Mouse (Mus musculus) embryonic facial prominence, embryonic 13.5 days (tissue): ENCODE measurements at regions not wholly inside any gene's neighbourhood (a gene's known extent, or its start where the extent isn't known, plus 50 kb on each side); places are given as distances from the start of the nearest gene placed in this dataset.

Experiments
- ATAC-seq: fragments of 200-750 bp; cut with Nextera tagmentation; 2 replicates; pipeline ENCODE4 v1.8.0; 2017; ENCODE audit warnings: low read depth; ENCODE audit not compliant: insufficient number of reproducible peaks, insufficient read depth, low FRiP score, low TSS enrichment
- H3K27ac ChIP-seq: fragments of 300-500 bp; sonication (generic); 2 replicates; pipeline ENCODE4 v1.5.1; 2015; ENCODE audit warnings: moderate library complexity, mild to moderate bottlenecking, inconsistent platforms
- H3K27me3 ChIP-seq: fragments of 300-500 bp; sonication (generic); 2 replicates; pipeline ENCODE4 v1.6.1; 2015; ENCODE audit warnings: mild to moderate bottlenecking, inconsistent platforms
- H3K36me3 ChIP-seq: fragments of 300-500 bp; sonication (generic); 2 replicates; pipeline ENCODE4 v1.6.1; 2015; ENCODE audit warnings: mild to moderate bottlenecking, inconsistent platforms
- H3K4me1 ChIP-seq: fragments of 300-500 bp; sonication (generic); 2 replicates; pipeline ENCODE4 v1.6.1; 2015; ENCODE audit warnings: inconsistent platforms
- H3K4me2 ChIP-seq: fragments of 300-500 bp; sonication (generic); 2 replicates; pipeline ENCODE4 v1.6.1; 2015; ENCODE audit warnings: moderate library complexity, mild to moderate bottlenecking, inconsistent platforms
- H3K4me3 ChIP-seq: fragments of 300-500 bp; sonication (generic); 2 replicates; pipeline ENCODE4 v1.5.1; 2015; ENCODE audit warnings: mild to moderate bottlenecking, inconsistent platforms
- H3K9ac ChIP-seq: fragments of 300-500 bp; sonication (generic); 2 replicates; pipeline ENCODE4 v1.6.1; 2015; ENCODE audit warnings: mild to moderate bottlenecking, inconsistent platforms
- H3K9me3 ChIP-seq: fragments of 300-500 bp; sonication (generic); 2 replicates; pipeline ENCODE4 v1.6.1; 2016; ENCODE audit warnings: inconsistent platforms
- WGBS: fragments of 180-500 bp; shearing (Covaris S2); methylation state at CpG from one replicate; pipeline ENCODE4 v1.1.7; 2015; ENCODE audit warnings: mixed read lengths; 5-methylcytosine and 5-hydroxymethylcytosine counted together

- no peaks in the 10 kb centered on the region for H3K36me3 ChIP-seq
- H3K9ac ChIP-seq = no peak overlapping the region
- H3K4me3 ChIP-seq = no peak overlapping the region
- H3K4me2 ChIP-seq = no peak overlapping the region
- H3K27me3 ChIP-seq = no peaks in the 10 kb centered on the region
- H3K9me3 ChIP-seq = no peaks in the 10 kb centered on the region
- H3K27ac ChIP-seq = no peak overlapping the region
- H3K4me1 ChIP-seq = no peaks in the 10 kb centered on the region
- 93% methylated on average over 13 of the region's 13 CpGs for WGBS
- ATAC-seq = no peak
Measured at GRCm38 (mm10) chr4:54282934-54283333, 457.1 kb downstream of the Tmem38b start.

DNA sequence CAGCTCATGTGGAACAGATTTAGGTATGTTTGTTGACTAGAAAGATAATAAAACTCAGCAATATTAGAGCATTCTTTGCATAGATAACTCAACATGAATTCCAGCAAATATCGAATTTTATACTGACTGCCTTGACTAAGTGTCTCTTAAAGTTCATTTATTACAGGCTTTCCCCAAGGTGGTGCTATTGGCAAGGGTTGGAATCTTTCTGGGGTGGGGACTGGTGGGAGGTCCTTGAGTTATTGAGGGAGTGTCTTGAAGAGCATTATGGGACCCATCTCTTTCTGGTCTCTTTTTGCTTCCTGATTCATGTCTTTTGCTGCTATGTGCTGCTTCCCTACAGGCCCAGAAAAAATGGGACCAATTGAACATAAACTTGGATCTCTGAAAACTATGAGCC, 488.0 kb downstream of the Tmem38b start:
- H3K4me2 ChIP-seq = no peak overlapping the region
- no peaks in the 10 kb centered on the region for H3K4me1 ChIP-seq
- no peaks in the 10 kb centered on the region for H3K9me3 ChIP-seq
- no peak for ATAC-seq
- H3K36me3 ChIP-seq = no peaks in the 10 kb centered on the region
- WGBS = 71% methylated on average over 1 of the region's 1 CpGs
- no peaks in the 10 kb centered on the region for H3K27me3 ChIP-seq
- H3K27ac ChIP-seq = no peak overlapping the region
- no peak overlapping the region for H3K4me3 ChIP-seq
- H3K9ac ChIP-seq = no peak overlapping the region

- H3K27me3 ChIP-seq = no peaks in the 10 kb centered on the region
- H3K27ac ChIP-seq = peak overlapping the region; percentile 17
- WGBS = 12% methylated on average over 5 of the region's 5 CpGs
- no peak overlapping the region for H3K9ac ChIP-seq
- H3K4me2 ChIP-seq = peak overlapping the region; percentile 15
- no peaks in the 10 kb centered on the region for H3K9me3 ChIP-seq
- H3K4me3 ChIP-seq = no peak overlapping the region
- no peak for ATAC-seq
- no peaks in the 10 kb centered on the region for H3K36me3 ChIP-seq
- peaks cover 23% of the 10 kb centered on the region for H3K4me1 ChIP-seq
Measured at GRCm38 (mm10) chr4:54324851-54325250, 499.0 kb downstream of the Tmem38b start.

- 51% methylated on average over 5 of the region's 5 CpGs for WGBS
Measured at GRCm38 (mm10) chr4:54328273-54328672, 502.4 kb downstream of the Tmem38b start.

DNA sequence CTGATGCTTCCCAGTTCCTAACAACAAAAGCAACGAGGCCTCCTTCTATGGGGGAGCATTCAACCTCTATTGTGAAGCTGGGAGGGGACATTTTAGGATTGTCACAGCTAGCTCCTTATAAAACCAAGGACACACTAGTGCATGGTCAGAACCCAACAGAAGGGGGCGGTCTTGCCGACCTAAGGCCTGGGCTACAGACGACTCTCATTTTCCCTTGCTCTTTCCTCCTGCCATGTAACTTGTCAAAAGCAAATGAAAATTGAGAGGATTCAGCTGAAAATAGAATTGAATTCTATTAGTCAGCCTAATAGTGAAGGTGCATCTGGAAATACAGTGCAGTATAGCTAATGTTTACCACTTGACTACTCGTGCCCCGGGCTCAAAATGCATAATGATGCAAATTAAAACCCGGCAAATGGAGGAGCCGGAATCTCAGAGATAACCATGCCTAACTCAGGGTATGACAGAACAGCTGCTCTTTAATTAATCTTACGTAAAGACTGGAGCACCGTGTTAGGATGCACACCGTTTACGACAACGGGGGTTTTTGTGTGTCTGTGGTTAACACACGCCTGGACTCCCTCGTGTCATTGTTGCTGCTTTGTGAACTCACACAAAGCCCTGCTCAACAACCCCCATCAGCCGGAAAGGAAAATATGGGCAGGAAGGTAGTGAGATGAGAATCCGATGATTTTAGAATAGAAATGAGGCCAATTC, 503.0 kb downstream of the Tmem38b start:
- Histone ChIP-seq H3K4me2 (no peak overlapping the region; the same call in 1 of the 2 replicates), H3K9ac (no peak overlapping the region), H3K4me1 (peaks cover 51% of the 10 kb centered on the region), H3K4me3 (no peak overlapping the region), H3K27ac (peak overlapping the region; percentile 44; the same call in 1 of the 2 replicates), H3K36me3 (no peaks in the 10 kb centered on the region), H3K27me3 (no peaks in the 10 kb centered on the region), H3K9me3 (no peaks in the 10 kb centered on the region)
- ATAC-seq = no peak
- 61% methylated on average over 17 of the region's 17 CpGs for WGBS

More at GRCm38 (mm10) chr4:54328273-54328672, 502.4 kb downstream of the Tmem38b start:
- no peaks in the 10 kb centered on the region for H3K9me3 ChIP-seq
- H3K4me1 ChIP-seq = peaks cover 51% of the 10 kb centered on the region
- no peak overlapping the region for H3K4me3 ChIP-seq
- H3K27ac ChIP-seq = no peak overlapping the region
- H3K4me2 ChIP-seq = no peak overlapping the region
- H3K27me3 ChIP-seq = no peaks in the 10 kb centered on the region
- no peak for ATAC-seq
- no peak overlapping the region for H3K9ac ChIP-seq
- no peaks in the 10 kb centered on the region for H3K36me3 ChIP-seq

GRCm38 (mm10) chr4:54330686-54331085, 504.8 kb downstream of the Tmem38b start:
- Histone ChIP-seq H3K27ac (0 out of 2 replicates have a peak overlapping the region, but pooled peaks have one; percentile 88), H3K4me1 (peaks cover 42% of the 10 kb centered on the region), H3K9me3 (no peaks in the 10 kb centered on the region), H3K27me3 (no peaks in the 10 kb centered on the region), H3K4me2 (no peak overlapping the region), H3K36me3 (no peaks in the 10 kb centered on the region), H3K4me3 (no peak overlapping the region), H3K9ac (no peak overlapping the region)
- no peak for ATAC-seq
- 63% methylated on average over 3 of the region's 3 CpGs for WGBS

- Histone ChIP-seq H3K36me3 (no peaks in the 10 kb centered on the region), H3K9ac (0 out of 2 replicates have a peak overlapping the region, but pooled peaks have one; percentile 27), H3K9me3 (no peaks in the 10 kb centered on the region), H3K27me3 (no peaks in the 10 kb centered on the region), H3K27ac (peak overlapping the region; percentile 88), H3K4me2 (peak overlapping the region; percentile 44), H3K4me1 (peaks cover 42% of the 10 kb centered on the region), H3K4me3 (no peak overlapping the region)
- ATAC-seq = peak; percentile 56; the same call in 1 of the 2 replicates
- 15% methylated on average over 12 of the region's 12 CpGs for WGBS
Measured at GRCm38 (mm10) chr4:54331588-54332211, 505.9 kb downstream of the Tmem38b start.

GRCm38 (mm10) chr4:54332261-54332660, 506.4 kb downstream of the Tmem38b start:
- Histone ChIP-seq H3K9me3 (no peaks in the 10 kb centered on the region), H3K4me3 (no peak overlapping the region), H3K4me1 (peaks cover 42% of the 10 kb centered on the region), H3K4me2 (peak overlapping the region; percentile 44), H3K9ac (no peak overlapping the region), H3K27ac (peak overlapping the region; percentile 88), H3K36me3 (no peaks in the 10 kb centered on the region), H3K27me3 (no peaks in the 10 kb centered on the region)
- no peak for ATAC-seq
- 51% methylated on average over 7 of the region's 7 CpGs for WGBS

- Histone ChIP-seq H3K9ac (no peak overlapping the region), H3K27ac (no peak overlapping the region), H3K4me3 (no peak overlapping the region), H3K9me3 (no peaks in the 10 kb centered on the region), H3K4me1 (0 out of 2 replicates have a peak, but pooled peaks cover 5% of the 10 kb centered on the region), H3K36me3 (no peaks in the 10 kb centered on the region), H3K27me3 (no peaks in the 10 kb centered on the region), H3K4me2 (no peak overlapping the region)
- 36% methylated on average over 1 of the region's 1 CpGs for WGBS
- ATAC-seq = no peak
Measured at GRCm38 (mm10) chr4:54338556-54338955, 512.7 kb downstream of the Tmem38b start.

- Histone ChIP-seq H3K27me3 (no peaks in the 10 kb centered on the region), H3K4me1 (0 out of 2 replicates have a peak, but pooled peaks cover 5% of the 10 kb centered on the region), H3K36me3 (no peaks in the 10 kb centered on the region), H3K9me3 (no peaks in the 10 kb centered on the region), H3K27ac (peak overlapping the region; percentile 39; the same call in 1 of the 2 replicates), H3K4me3 (no peak overlapping the region), H3K9ac (no peak overlapping the region), H3K4me2 (no peak overlapping the region)
- no peak for ATAC-seq
- WGBS = 59% methylated on average over 1 of the region's 1 CpGs
Measured at GRCm38 (mm10) chr4:54340106-54340505, 514.3 kb downstream of the Tmem38b start.

GRCm38 (mm10) chr4:54353657-54354390, 528.0 kb downstream of the Tmem38b start:
- Histone ChIP-seq H3K27ac (no peak overlapping the region), H3K9ac (no peak overlapping the region), H3K4me1 (no peaks in the 10 kb centered on the region), H3K9me3 (no peaks in the 10 kb centered on the region), H3K4me2 (no peak overlapping the region), H3K27me3 (no peaks in the 10 kb centered on the region), H3K36me3 (no peaks in the 10 kb centered on the region), H3K4me3 (no peak overlapping the region)
- WGBS = 68% methylated on average over 8 of the region's 8 CpGs
- no peak for ATAC-seq
